Mouse (Mus musculus): ENCODE data around the gene Syt12.

Gene Syt12

GRCm38 (mm10) chr19:4409062-4409461, 68.2 kb downstream of the Syt12 start:
- no peak for DNase-seq (ENCODE audit: low spot score in 2 of 2)

DNA sequence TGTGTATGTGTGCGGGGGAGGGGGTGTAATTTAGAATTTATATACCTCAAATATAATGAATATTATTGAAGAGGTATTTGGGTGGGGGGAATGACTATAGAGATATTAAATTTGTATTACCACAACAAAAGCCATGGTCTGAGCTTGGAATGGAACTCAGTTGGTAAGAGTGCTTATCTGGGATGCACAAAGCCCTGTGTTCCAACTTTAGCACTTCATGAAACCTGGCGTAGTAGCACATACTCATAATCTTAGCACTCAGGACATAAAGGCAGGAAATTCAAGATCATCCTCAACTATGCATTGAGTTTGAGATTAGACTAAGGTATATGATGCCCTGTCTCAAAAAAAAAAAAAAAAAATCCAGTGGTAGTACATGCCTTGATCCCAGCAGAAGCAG, 72.4 kb downstream of the Syt12 start:
- no peak for DNase-seq (ENCODE audit: low spot score in 2 of 2)

- no peak for DNase-seq (ENCODE audit: low spot score in 2 of 2)
Measured at GRCm38 (mm10) chr19:4398959-4399358, 78.3 kb downstream of the Syt12 start.

DNA sequence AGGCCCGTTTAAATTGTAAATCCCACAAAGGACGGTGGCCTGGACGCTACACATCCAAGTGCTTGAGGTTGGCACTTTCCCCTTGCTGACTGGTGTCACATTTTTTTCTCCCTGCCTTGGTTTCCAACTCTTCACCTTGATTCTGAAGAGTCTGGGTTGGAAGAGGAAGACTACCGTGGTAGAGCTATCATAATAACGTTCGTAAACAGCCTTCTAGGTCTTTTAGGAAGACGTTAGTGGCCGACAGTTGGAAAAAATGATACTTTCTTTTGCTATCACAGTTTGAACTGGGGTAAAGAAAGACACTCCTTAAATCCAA, 78.7 kb downstream of the Syt12 start:
- DNase-seq (ENCODE audit: low spot score in 2 of 2): no peak

DNA sequence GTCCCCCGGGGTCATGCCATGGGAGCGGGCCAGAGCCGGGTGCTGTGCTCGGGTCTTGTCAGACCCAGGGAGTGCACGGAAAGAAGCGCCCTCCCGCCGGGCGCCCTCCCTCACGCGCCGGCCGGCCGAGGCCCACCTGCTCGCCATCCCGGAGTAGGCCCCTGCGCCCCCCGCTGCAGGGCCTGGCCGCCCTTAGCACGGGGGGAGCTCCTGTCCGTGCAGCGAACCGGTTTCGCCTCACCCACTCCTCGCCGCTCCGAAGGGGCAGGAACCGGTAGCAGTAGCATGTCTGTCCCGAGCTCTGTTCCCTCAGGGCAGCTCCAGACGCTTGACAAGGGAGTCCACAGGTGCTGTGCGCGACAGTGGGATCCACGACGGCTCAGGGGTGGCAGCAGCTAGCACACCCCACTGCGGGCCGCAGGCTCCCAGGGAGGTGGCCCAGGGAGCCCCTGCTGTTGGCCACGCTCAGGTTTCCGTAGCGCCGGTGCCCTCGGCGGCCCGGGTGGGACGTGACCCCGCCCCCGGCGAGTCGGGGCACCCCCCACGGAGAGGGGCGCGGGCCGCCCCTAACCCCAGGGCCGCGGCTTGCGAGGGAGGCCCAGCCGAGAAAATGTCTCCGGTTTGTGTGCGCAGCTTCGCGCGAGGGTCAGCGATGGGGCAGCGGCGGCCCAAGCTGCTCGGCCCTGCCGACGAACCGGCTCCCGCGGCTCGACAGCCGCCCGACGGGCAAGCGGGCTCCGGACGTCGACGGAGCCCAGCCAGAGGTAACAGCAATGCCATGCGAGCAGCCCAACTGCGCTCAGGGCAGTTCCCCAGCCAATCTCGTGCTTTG, 79.2 kb downstream of the Syt12 start, which contains the start of gene Kdm2a:
TSS of gene Kdm2a (minus strand) at position 488 of the 832 bp plus-strand sequence.
- DNase-seq (ENCODE audit: low spot score in 2 of 2): peak; percentile 11 to 23

DNA sequence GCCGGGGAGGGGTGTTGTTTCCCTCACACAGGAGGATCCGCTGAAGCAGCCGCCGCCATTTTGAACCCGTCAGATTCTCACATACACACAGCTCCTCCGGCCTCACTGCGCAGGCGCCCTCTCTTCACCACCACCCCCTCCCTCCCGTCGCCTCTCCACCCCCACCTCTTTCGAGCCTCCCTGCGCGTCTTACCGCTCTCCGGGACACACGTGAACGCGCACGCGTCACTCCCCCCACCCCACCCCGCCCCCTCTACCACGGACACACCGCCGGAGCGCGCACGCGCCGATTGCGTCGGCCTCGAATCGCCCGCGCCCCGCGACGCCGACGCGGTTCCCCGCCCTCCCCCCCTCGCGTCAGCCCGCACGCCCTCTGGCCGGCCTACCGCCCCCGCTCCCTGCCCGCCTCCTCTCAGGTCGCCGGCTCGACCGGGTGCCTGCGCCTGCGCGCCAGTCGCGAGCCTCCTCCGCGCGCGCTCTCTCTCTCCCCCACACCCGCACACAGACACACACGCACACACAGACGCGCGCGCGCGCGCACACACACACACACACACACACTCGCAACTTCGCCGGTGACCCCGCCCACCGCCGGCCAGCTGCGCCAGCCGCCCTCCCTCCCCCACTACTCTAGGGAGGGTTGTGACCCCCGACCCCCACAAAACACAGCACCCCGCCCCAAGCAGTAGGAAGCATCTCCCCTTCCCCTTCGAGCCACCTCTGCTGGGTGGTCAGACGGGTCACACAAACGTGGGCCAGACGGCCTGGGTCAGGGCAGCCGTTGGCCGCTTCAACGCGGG, 80.0 kb downstream of the Syt12 start:
- DNase-seq (ENCODE audit: low spot score in 2 of 2): peak; percentile 94 to 95

DNA sequence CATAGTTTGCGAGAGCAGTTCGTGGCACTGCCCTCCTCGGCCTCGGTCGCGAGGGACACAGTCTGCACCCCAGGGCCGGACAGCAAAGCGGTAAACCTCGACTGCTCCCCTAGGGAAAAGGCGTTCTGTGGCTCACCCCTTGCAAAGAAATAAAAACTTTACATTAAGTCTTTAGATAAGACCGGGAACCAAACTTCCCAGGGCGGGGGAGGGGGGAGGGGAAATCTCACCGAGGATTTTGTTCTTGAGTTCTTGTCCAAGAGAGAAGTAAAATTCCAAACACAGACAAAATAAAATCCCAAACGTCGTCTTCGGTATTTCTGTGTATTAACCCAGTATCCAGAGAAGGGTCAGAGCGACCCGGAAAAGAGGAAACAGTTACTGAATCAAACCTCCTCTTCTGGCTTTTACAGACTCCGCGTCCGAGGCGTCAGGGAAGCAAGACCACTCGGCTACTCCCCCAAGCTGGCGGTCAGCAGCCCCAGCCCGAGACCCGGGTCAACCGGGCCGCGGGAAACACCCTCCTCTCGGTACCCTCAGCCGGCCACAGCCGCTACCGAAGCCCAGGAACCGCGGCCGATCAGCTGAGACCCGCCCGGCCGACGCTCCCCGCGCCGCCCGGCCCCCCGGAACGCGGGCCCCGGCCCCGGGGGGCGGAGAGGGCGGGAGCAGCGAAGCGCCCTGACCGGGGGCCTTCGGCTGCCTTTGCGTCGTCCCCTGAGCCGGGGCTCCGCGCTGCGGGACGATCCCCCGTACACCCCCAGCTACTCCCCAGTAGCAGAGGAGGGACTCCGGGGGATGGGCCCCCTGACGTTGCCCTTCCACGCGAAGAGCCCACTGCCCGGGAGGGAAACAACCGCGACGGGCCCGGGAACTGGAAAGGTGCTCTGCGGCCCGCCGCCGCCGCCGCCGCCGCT, 80.9 kb downstream of the Syt12 start:
- DNase-seq (ENCODE audit: low spot score in 2 of 2): peak in 1 of 2 experiments; percentile 12

Measured in right cerebral cortex, postnatal 36 days (tissue).